Mouse (Mus musculus) forebrain, embryonic 12.5 days (tissue): ENCODE data around the gene Zscan18. TPM values are rescaled to one million over a fixed set of nuclear protein-coding genes. Genes with fewer than 3 reads are reported as not detected.
"Not testable (repeated sequence)": the region's sequence is repeated elsewhere in the genome, so short reads cannot be mapped to it uniquely, and the experiment has no call there.

Experiments used
- ATAC-seq: fragments of 200-750 bp; cut with Nextera tagmentation; 2 replicates; pipeline ENCODE4 v1.8.0; 2017; ENCODE audit warnings: moderate TSS enrichment; ENCODE audit not compliant: low FRiP score
- H3K27ac ChIP-seq: fragments of 300-500 bp; sonication (generic); 2 replicates; pipeline ENCODE4 v1.5.1; 2016; ENCODE audit warnings: mild to moderate bottlenecking
- H3K27me3 ChIP-seq: fragments of 300-500 bp; sonication (generic); 2 replicates; pipeline ENCODE4 v1.6.1; 2016; ENCODE audit warnings: mild to moderate bottlenecking
- H3K36me3 ChIP-seq: fragments of 300-500 bp; sonication (generic); replicated peaks from 2 replicates; pipeline ENCODE4 v1.6.1; 2016; ENCODE audit warnings: mild to moderate bottlenecking
- H3K4me1 ChIP-seq: fragments of 300-500 bp; sonication (generic); 2 replicates; pipeline ENCODE4 v1.6.1; 2016
- H3K4me2 ChIP-seq: fragments of 300-500 bp; sonication (generic); 2 replicates; pipeline ENCODE4 v1.6.1; 2016; ENCODE audit warnings: mild to moderate bottlenecking, moderate library complexity
- H3K4me3 ChIP-seq: fragments of 300-500 bp; sonication (generic); replicated peaks from 2 replicates; pipeline ENCODE4 v1.5.1; 2016; ENCODE audit warnings: mild to moderate bottlenecking
- H3K9ac ChIP-seq: fragments of 300-500 bp; sonication (generic); 2 replicates; pipeline ENCODE4 v1.6.1; 2016; ENCODE audit warnings: mild to moderate bottlenecking
- H3K9me3 ChIP-seq: fragments of 300-500 bp; sonication (generic); 2 replicates; pipeline ENCODE4 v1.6.1; 2016
- WGBS: fragments of 180-500 bp; shearing (Covaris S2); methylation state at CpG from one replicate; pipeline ENCODE4 v1.1.7; 2016; 5-methylcytosine and 5-hydroxymethylcytosine counted together
- polyA plus RNA-seq: library from polyadenylated mRNA; unstranded; fragments of >200 nt; fragmentation: Nextera tagmentation; extraction: Ambion mirVana; gene quantifications from 2 replicates; pipeline ENCODE4 v1.2.1, GENCODE M21; 2016

Gene Zscan18
- polyA plus RNA-seq, result 13.6 and 15.2 TPM in 2 replicates

DNA sequence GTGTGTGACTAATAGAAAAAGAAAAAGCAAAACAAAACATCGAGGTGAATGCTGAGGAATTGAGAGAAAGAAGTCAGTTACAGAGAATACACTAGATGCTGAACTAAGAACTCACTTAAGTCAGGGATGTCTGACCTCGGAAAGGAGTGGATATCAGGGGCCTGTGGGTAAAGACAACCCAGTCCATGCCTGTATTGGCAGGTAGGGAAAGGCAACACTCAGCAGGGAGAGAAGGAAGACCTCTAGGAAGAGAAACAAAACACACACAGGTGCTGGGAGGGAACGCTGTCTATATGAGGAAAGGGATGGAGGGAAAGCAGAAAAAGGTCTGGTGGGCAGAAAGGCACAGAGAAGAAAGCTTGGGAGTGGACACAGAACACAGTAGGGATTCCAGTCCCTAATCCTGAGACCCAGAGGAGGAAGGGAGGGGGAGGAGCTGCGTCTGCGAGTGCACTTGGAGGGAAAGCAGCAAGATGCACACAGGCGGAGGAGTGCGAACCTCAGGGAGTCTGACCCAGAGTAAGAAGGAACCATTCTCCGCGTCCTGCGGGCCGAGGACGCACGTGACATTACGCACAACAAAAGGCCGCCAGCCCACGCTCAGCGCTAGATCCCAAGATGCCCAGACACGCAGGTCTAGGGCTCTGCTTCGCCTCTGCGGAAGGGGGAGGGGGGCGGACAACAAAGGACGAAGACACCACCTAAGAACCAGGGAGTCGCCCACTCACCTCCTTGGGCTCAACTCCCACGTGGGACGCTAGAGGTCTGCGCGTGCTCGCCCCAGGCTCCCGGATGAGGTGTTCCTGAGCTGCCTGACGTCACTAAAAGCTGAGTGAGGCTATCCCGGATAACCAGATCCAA, at the start of gene Zscan18:
Zscan18 (minus strand) TSS at position 770 of the 861 bp plus-strand sequence.
- no peaks in the 10 kb centered on the region for H3K27me3 ChIP-seq
- H3K36me3 ChIP-seq, result peaks cover 23% of the 10 kb centered on the region
- WGBS, result 5% methylated on average over 31 of the region's 31 CpGs
- H3K9me3 ChIP-seq, result 0 out of 2 replicates have a peak, but pooled peaks cover 2% of the 10 kb centered on the region
- peak within 1 kb of the TSS; percentile 77 for H3K27ac ChIP-seq
- peak within 1 kb of the TSS; percentile 45 for H3K4me3 ChIP-seq
- peaks cover 12% of the 10 kb centered on the region; the same call in 1 of the 2 replicates for H3K4me1 ChIP-seq
- ATAC-seq, result peak; percentile 97
- peak within 1 kb of the TSS; percentile 67 for H3K4me2 ChIP-seq
- H3K9ac ChIP-seq, result peak within 1 kb of the TSS; percentile 68

DNA sequence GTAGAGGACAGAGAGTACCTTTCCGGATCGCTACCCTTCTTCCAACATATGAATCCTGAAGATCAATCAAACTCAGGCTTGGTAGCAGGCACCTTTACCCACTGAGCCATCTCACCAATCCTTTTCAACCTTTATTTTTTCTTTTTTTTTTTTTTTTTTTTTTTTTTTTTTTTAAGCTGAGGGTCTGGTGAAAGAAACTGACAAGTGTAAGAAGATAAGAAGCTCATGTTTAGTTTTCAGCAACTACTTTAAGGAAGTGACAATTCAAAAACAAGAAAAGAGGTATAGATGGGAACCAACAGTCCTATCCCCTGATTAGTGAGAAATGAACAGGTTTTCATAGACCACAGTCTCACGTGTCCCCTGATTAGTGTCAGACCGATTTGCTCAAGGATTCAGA, 32.3 kb upstream of the Zscan18 start:
- Histone ChIP-seq H3K4me3 (peak overlapping the region; percentile 55), H3K27me3 (no peaks in the 10 kb centered on the region), H3K9me3 (peaks cover 39% of the 10 kb centered on the region), H3K36me3 (peaks cover 44% of the 10 kb centered on the region), H3K4me1 (no peaks in the 10 kb centered on the region), H3K9ac (no peak overlapping the region), H3K27ac (no peak overlapping the region), H3K4me2 (peak overlapping the region; percentile 55; the same call in 1 of the 2 replicates)
- 99% methylated on average over 4 of the region's 4 CpGs for WGBS
- no peak for ATAC-seq

DNA sequence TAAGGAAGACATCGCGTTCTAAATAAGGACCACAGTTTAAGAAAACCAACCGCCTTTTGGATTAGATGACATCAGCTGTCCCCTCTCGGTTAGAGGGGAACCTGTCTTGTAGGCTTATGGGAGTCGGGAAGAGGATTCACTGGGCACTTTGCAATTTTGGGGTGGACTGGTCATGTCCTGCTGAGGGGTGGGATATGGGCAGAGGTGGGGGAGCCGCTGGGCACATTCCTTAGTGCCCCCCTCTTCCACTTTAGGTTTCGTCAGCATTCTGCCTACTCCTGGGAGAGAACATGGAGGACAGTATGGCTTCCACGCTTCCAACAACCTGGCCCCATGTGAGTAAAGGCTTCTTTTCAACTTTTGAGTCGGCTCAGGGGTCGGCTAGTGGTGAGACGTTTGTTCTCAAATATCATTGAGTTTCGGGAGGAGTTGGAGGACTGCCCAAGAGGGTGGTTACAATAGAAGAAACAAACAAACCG, 31.8 kb upstream of the Zscan18 start:
- Histone ChIP-seq H3K4me1 (no peaks in the 10 kb centered on the region), H3K9ac (peak overlapping the region; percentile 47), H3K4me3 (peak overlapping the region; percentile 55), H3K9me3 (peaks cover 33% of the 10 kb centered on the region), H3K36me3 (peaks cover 38% of the 10 kb centered on the region), H3K4me2 (peak overlapping the region; percentile 55), H3K27me3 (no peaks in the 10 kb centered on the region), H3K27ac (peak overlapping the region; percentile 51; the same call in 1 of the 2 replicates)
- WGBS, result 41% methylated on average over 13 of the region's 13 CpGs
- ATAC-seq, result peak; percentile 61

DNA sequence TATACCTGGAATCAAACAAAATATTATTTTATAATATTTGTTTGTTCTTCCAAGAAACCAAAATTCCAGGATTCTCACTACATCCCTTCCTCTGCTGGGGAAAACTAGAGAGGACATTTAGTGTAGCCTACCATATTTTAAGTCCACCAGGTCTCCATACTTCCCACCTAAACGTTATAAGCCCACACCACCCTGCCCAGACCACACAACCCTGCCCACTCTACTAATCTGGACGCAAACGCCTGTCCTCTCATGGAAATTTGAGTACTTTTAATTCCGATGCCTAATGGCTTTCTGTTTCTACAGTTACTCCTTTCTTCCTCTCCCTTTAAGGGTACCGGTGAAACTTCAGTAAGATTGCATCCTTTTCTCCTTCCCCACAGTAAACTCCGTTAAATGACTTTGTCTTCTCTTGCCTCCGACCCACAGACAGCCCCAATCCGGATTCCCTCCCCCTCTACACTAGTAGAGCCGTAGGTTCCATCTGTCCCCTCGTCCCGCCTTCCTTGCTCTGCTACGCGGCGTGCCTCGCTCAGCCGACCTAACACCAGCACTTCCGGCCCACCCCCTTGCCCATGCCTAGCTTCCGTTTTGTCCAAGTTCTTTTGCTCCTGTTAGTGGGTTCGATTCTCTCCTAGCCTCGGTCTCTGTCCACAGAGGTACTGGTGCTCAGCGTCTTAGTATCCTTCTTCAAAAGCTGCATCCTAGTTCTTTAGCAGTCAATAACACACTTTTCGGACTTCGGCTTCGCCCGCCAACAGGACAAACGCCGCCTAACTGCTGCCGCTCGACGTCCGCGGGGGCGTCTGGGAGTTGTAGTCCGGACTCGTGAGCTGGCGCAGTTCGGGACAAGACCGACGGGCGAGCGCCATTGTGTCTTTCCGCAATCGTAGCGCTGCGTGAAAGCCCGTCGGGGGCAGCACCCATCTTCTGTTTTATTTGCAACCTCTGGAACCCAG, 31.0 kb upstream of the Zscan18 start, which contains the start of gene Zfp110:
Zfp110 (plus strand) TSS at position 600 of the 959 bp plus-strand sequence.
- no peaks in the 10 kb centered on the region for H3K4me1 ChIP-seq
- H3K27ac ChIP-seq, result peak within 1 kb of the TSS; percentile 51; the same call in 1 of the 2 replicates
- no peaks in the 10 kb centered on the region for H3K27me3 ChIP-seq
- H3K36me3 ChIP-seq, result peaks cover 32% of the 10 kb centered on the region
- H3K4me2 ChIP-seq, result peak within 1 kb of the TSS; percentile 55
- peaks cover 32% of the 10 kb centered on the region for H3K9me3 ChIP-seq
- H3K9ac ChIP-seq, result peak within 1 kb of the TSS; percentile 47
- peak within 1 kb of the TSS; percentile 55 for H3K4me3 ChIP-seq
- peak; percentile 97 for ATAC-seq
- 4% methylated on average over 47 of the region's 47 CpGs for WGBS

DNA sequence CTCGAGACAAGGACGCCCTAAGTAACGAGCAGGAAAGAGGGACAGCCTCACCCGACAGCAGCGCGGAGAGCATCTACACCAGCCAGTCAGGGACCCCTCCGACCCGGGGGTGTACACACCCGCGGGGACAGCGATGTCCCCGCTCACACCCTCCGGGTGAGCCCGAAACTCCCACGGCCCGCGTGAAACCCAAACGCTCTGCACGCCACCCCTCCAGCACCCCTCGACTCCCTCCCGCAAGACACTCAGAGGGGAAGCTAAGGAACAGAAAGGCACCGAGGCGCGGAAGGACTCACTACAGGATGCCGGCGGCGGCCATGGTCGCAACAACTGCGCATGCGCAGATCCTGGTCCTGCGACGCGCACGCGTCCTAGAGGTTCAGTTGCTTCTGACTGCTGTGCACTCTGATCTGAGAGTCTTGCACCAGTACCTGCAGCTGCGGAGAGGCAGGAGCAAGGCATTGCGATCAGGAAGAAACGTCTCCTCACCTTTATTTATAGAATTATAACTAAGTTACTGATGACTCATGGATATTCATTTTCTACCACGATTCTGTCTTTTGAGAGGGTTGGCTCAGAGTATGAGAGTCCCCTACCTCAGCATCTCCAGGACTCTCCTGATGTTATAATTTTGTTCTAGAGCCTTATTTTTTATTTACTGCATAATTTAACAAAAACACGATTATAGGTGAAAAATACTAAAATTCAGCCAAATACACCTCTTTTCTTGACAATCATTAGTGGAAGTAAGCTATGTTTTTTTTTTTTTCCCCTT, 15.3 kb upstream of the Zscan18 start, which contains the start of gene Zfp329:
Zfp329 (minus strand) TSS at position 338 of the 775 bp plus-strand sequence.
- Histone ChIP-seq H3K9ac (peak within 1 kb of the TSS; percentile 93), H3K4me1 (peaks cover 9% of the 10 kb centered on the region), H3K9me3 (peaks cover 28% of the 10 kb centered on the region), H3K4me3 (peak within 1 kb of the TSS; percentile 83), H3K36me3 (peaks cover 22% of the 10 kb centered on the region), H3K4me2 (peak within 1 kb of the TSS; percentile 56), H3K27me3 (0 out of 2 replicates have a peak, but pooled peaks cover 8% of the 10 kb centered on the region), H3K27ac (peak within 1 kb of the TSS; percentile 90)
- ATAC-seq, result peak; percentile 98
- WGBS, result under 1% methylated on average over 40 of the region's 40 CpGs

DNA sequence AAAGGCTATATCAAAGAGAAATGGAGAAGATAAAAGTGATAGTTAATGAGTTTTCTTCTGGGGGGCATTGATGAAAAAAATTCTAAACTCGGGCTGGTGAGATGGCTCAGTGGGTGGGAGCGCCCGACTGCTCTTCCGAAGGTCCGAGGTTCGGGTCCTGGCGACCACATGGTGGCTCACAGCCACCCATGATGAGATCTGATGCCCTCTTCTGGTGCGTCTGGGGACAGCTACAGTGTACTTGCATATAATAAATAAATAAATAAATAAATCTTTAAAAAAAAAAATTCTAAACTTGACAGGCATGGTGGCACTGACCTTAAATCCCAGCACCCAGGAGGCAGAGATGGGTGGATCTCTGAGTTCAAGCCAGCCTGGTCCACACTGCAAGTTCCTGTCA, 12.1 kb upstream of the Zscan18 start:
- peaks cover 49% of the 10 kb centered on the region for H3K36me3 ChIP-seq

DNA sequence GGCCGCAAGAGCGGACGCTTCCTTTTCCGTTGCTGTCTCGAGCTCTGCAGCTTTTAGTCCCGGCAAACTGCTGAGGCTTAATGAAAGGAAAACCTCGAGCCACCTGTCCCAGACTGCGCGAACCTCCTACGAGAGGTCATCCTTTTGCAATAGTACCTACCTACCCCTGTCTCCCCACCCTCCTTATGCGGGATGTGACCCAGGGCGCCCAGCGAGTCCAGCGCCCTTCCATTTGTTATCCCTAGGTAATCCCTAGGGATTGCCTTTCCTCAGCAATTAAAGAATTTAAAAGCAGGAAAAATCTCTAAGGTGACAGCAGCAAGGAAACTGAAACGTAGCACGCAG, 264 bp upstream of the Zscan18 start:
- Histone ChIP-seq H3K27ac (peak overlapping the region; percentile 77), H3K4me3 (peak overlapping the region; percentile 45), H3K4me1 (peaks cover 12% of the 10 kb centered on the region; the same call in 1 of the 2 replicates), H3K9ac (peak overlapping the region; percentile 68), H3K4me2 (peak overlapping the region; percentile 67), H3K27me3 (no peaks in the 10 kb centered on the region), H3K9me3 (peaks cover 8% of the 10 kb centered on the region; the same call in 1 of the 2 replicates), H3K36me3 (peaks cover 26% of the 10 kb centered on the region)
- peak; percentile 85 for ATAC-seq
- WGBS, result under 1% methylated on average over 16 of the region's 16 CpGs

More for the DNA sequence above, 12.1 kb upstream of the Zscan18 start:
- H3K9ac ChIP-seq, result no peak overlapping the region
- no peak for ATAC-seq
- H3K4me3 ChIP-seq, result no peak overlapping the region
- H3K27ac ChIP-seq, result no peak overlapping the region
- no peak overlapping the region for H3K4me2 ChIP-seq
- 94% methylated on average over 8 of the region's 8 CpGs for WGBS
- peaks cover 43% of the 10 kb centered on the region for H3K9me3 ChIP-seq
- 0 out of 2 replicates have a peak, but pooled peaks cover under 1% of the 10 kb centered on the region for H3K27me3 ChIP-seq
- peaks cover 9% of the 10 kb centered on the region for H3K4me1 ChIP-seq

DNA sequence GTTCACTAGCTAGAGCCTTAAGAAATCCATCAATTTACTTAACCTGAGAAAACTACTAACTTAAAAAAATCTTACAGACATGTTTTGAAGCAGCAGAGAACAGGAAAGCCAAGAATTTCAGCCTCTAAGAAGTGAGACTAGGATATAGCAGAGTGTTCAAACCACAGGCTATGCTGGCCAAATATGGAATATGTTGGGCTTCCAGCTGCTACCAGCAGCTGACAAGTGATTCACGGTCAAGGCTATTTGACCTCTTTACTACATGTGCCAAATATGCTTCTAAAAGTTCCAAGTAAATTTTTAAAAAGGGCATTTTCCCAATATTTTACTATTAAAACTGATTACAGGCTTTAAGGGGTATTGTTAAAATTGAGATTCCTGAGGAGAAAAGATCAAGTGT, 3.9 kb downstream of the Zscan18 start:
- Histone ChIP-seq H3K4me2 (no peak overlapping the region), H3K36me3 (peaks cover 12% of the 10 kb centered on the region; the same call in 1 of the 2 replicates), H3K27me3 (no peaks in the 10 kb centered on the region), H3K9ac (no peak overlapping the region), H3K4me3 (no peak overlapping the region), H3K9me3 (peaks cover 7% of the 10 kb centered on the region; the same call in 1 of the 2 replicates), H3K4me1 (peaks cover 12% of the 10 kb centered on the region; the same call in 1 of the 2 replicates), H3K27ac (no peak overlapping the region)
- 97% methylated on average over 1 of the region's 1 CpGs for WGBS
- no peak for ATAC-seq

DNA sequence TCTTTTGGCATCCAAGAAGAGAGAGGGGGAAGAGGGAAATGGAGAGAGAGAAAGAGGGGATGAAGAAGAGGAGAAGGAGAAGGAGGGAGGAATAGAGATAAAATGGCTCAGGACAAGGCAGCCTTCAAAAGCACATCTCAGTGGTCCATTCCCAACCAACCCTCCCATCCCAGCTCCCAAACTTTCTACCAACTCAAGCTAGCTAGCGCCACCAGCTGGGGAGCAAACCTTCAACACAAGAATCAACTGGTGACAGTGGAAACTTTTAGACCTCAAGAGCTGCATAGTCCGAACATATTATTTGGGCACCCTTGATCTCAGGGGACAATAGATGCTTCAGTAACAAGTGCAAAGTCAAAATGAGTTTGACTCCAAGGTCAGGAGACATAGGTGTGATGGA, 5.5 kb downstream of the Zscan18 start:
- no peak for ATAC-seq
- Histone ChIP-seq H3K9me3 (peaks cover 7% of the 10 kb centered on the region; the same call in 1 of the 2 replicates), H3K27ac (no peak overlapping the region), H3K4me1 (peaks cover 6% of the 10 kb centered on the region; the same call in 1 of the 2 replicates), H3K27me3 (no peaks in the 10 kb centered on the region), H3K36me3 (peaks cover 12% of the 10 kb centered on the region; the same call in 1 of the 2 replicates), H3K4me3 (no peak overlapping the region), H3K4me2 (no peak overlapping the region), H3K9ac (no peak overlapping the region)
- 62% methylated on average over 2 of the region's 2 CpGs for WGBS

DNA sequence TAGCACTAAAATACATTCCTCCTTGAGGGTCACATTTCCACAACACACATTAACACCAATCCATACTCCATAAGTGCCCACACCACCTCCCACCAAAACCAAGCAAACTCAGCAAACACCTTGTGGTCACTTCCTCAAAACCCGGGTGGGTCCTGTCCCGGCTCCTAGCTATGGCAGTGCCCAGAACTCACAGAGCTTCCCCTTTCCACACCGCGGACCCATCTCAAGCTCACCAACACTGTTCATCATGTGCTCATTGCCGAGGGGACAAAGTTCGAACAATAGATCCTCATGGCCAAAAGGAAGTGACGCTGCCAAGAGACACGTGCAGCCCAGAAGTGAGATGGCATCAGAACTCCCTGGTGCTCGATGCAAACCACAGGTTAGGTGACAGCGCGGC, 10.8 kb downstream of the Zscan18 start:
- H3K4me3 ChIP-seq, H3K4me2 ChIP-seq, H3K9ac ChIP-seq, H3K4me1 ChIP-seq, H3K27ac ChIP-seq, H3K9me3 ChIP-seq, H3K36me3 ChIP-seq, ATAC-seq, H3K27me3 ChIP-seq: not testable (repeated sequence)
- 94% methylated on average over 11 of the region's 11 CpGs for WGBS

DNA sequence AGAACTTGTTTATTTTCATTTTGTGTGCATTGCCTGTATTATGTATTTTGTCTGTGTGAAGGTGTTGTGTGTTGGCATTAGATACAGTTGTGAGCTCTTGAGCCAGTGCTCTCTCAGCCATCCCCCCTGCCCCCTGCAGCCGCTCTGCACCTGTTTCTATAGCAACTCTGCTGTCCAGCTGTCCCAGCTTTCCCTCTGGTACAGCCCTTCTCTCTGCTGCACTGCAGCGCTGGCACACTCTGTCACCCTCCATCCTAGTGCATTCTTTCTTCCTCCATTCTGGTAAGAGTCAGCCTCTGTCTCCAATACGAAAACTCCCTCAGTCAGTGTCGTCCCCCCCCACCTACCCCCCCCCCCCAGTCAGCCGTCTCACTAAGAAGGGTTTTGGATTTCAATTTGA, 15.4 kb downstream of the Zscan18 start:
- WGBS, result 13% methylated on average over 5 of the region's 5 CpGs
- no peaks in the 10 kb centered on the region for H3K27me3 ChIP-seq
- H3K9ac ChIP-seq, result 0 out of 2 replicates have a peak overlapping the region, but pooled peaks have one; percentile 9
- no peaks in the 10 kb centered on the region for H3K9me3 ChIP-seq
- no peaks in the 10 kb centered on the region for H3K36me3 ChIP-seq
- H3K4me1 ChIP-seq, result peaks cover 5% of the 10 kb centered on the region; the same call in 1 of the 2 replicates
- no peak overlapping the region for H3K4me3 ChIP-seq
- H3K27ac ChIP-seq, result no peak overlapping the region
- peak; percentile 82 for ATAC-seq
- no peak overlapping the region for H3K4me2 ChIP-seq
